Mouse (Mus musculus) layer of hippocampus, postnatal 25 days (tissue): Measurements from ENCODE around the gene BC005624. TPM values are rescaled to one million over a fixed set of nuclear protein-coding genes. Genes with fewer than 3 reads are reported as not detected.

Source experiments
- DNase-seq, 2 experiments: peaks; one replicate each; pipeline ENCODE4 v3.0.0; 2022; ENCODE audit warnings: mixed read lengths in 2 of 2, low spot score in 1 of 2; ENCODE audit errors: extremely low spot score in 1 of 2
- total RNA-seq, 2 experiments: library from RNA; stranded (reverse); gene quantifications; 2 replicates each; pipeline ENCODE4 v1.2.3; 2021

The BC005624 gene
- total RNA-seq = 10 to 100 TPM; 60.0 to 61.7 TPM

GRCm38 (mm10) chr2:30981790-30982513, at the start of gene BC005624, which contains the start of gene Usp20:
BC005624 (minus strand) TSS chr2:30982201.
Usp20 (plus strand) TSS chr2:30982279.
- peak; percentile 95 to 97 for DNase-seq

GRCm38 (mm10) chr2:31026642-31027041, 44.6 kb upstream of the BC005624 start:
- no peak for DNase-seq

- DNase-seq = no peak
These were observed 43.5 kb upstream of the BC005624 start for GRCm38 (mm10) chr2:31025458-31025857.

- DNase-seq = peak; percentile 54 to 71
These were observed 42.8 kb upstream of the BC005624 start for GRCm38 (mm10) chr2:31024618-31025370.

- DNase-seq = no peak
These were observed 41.9 kb upstream of the BC005624 start for GRCm38 (mm10) chr2:31023940-31024339.

GRCm38 (mm10) chr2:31020202-31020601, 38.2 kb upstream of the BC005624 start:
- no peak for DNase-seq

- no peak for DNase-seq
These were observed 37.0 kb upstream of the BC005624 start for GRCm38 (mm10) chr2:31019011-31019410.

GRCm38 (mm10) chr2:31018519-31018918, 36.5 kb upstream of the BC005624 start:
- no peak for DNase-seq

GRCm38 (mm10) chr2:31017625-31018317, 35.8 kb upstream of the BC005624 start:
- DNase-seq = no peak

GRCm38 (mm10) chr2:31013371-31014120, 31.5 kb upstream of the BC005624 start:
- DNase-seq = no peak

- no peak for DNase-seq
These were observed 25.2 kb upstream of the BC005624 start for GRCm38 (mm10) chr2:31007208-31007607.

- no peak for DNase-seq
These were observed 24.4 kb upstream of the BC005624 start for GRCm38 (mm10) chr2:31006434-31006833.

- DNase-seq = no peak
These were observed 23.5 kb upstream of the BC005624 start for GRCm38 (mm10) chr2:31005453-31005852.

GRCm38 (mm10) chr2:31002857-31003256, 20.9 kb upstream of the BC005624 start:
- no peak for DNase-seq

- no peak for DNase-seq
These were observed 16.7 kb upstream of the BC005624 start for GRCm38 (mm10) chr2:30998443-30999260.

- DNase-seq = no peak
These were observed 13.5 kb upstream of the BC005624 start for GRCm38 (mm10) chr2:30995432-30995996.

- no peak for DNase-seq
These were observed 12.9 kb upstream of the BC005624 start for GRCm38 (mm10) chr2:30994853-30995252.

- no peak for DNase-seq
These were observed 8.2 kb upstream of the BC005624 start for GRCm38 (mm10) chr2:30990221-30990620.
